Mouse (Mus musculus): ENCODE data around the gene Galt.
"Not testable (repeated sequence)": the region's sequence is repeated elsewhere in the genome, so short reads cannot be mapped to it uniquely, and the experiment has no call there.

- TF ChIP-seq POLR2A (IDR thresholded peaks at IDR 0.05; ENCODE audit: control insufficient read depth, low read depth, low read length); CTCF (IDR thresholded peaks at IDR 0.05; ENCODE audit: control insufficient read depth, insufficient read depth, insufficient replicate concordance, low read depth, low read length): not testable (repeated sequence)
These were observed 20.8 kb downstream of the Galt start for GRCm38 (mm10) chr4:41775840-41776239.
